Mouse (Mus musculus): ENCODE measurements around the gene Lyz2. TPM values are rescaled to one million over a fixed set of nuclear protein-coding genes. Genes with fewer than 3 reads are reported as not detected.
"Not testable (repeated sequence)": the region's sequence is repeated elsewhere in the genome, so short reads cannot be mapped to it uniquely, and the experiment has no call there.

Gene Lyz2
- 1 to 10 TPM; 6.7 to 7.6 TPM for total RNA-seq (2021)

GRCm38 (mm10) chr10:117282049-117282448 is at the start of gene Lyz2:
Gene Lyz2 (minus strand): TSS chr10:117282321.
- intact Hi-C loops (cut with DNase I) = no loop called here
- DNase-seq (ENCODE audit: extremely low spot score in 1 of 2, low spot score in 2 of 2) = no peak

- intact Hi-C loops (cut with DNase I) = loop anchor here (10.0 kb wide), 1 partner anchor 106 kb away; the partner anchor contains the start of gene Yeats4
These were observed 48.4 kb upstream of the Lyz2 start for GRCm38 (mm10) chr10:117330521-117330920.

GRCm38 (mm10) chr10:117323782-117324181 is 41.7 kb upstream of the Lyz2 start:
- DNase-seq (ENCODE audit: extremely low spot score in 1 of 2, low spot score in 2 of 2) = no peak
- intact Hi-C loops (cut with DNase I) = no loop called here

More at GRCm38 (mm10) chr10:117330521-117330920, 48.4 kb upstream of the Lyz2 start:
- DNase-seq (ENCODE audit: extremely low spot score in 1 of 2, low spot score in 2 of 2) = peak in 1 of 2 experiments; percentile 14

GRCm38 (mm10) chr10:117322630-117323029 is 40.5 kb upstream of the Lyz2 start:
- DNase-seq (ENCODE audit: extremely low spot score in 1 of 2, low spot score in 2 of 2) = no peak
- intact Hi-C loops (cut with DNase I) = no loop called here

GRCm38 (mm10) chr10:117320571-117320981 is 38.5 kb upstream of the Lyz2 start:
- DNase-seq (ENCODE audit: extremely low spot score in 1 of 2, low spot score in 2 of 2) = no peak
- intact Hi-C loops (cut with DNase I) = no loop called here

GRCm38 (mm10) chr10:117316391-117316790 is 34.3 kb upstream of the Lyz2 start:
- no peak for DNase-seq (ENCODE audit: extremely low spot score in 1 of 2, low spot score in 2 of 2)
- intact Hi-C loops (cut with DNase I) = no loop called here

GRCm38 (mm10) chr10:117313133-117313532 is 31.0 kb upstream of the Lyz2 start:
- no peak for DNase-seq (ENCODE audit: extremely low spot score in 1 of 2, low spot score in 2 of 2)
- intact Hi-C loops (cut with DNase I) = no loop called here

GRCm38 (mm10) chr10:117312168-117312567 is 30.0 kb upstream of the Lyz2 start:
- intact Hi-C loops (cut with DNase I) = no loop called here

GRCm38 (mm10) chr10:117304371-117304770 is 22.2 kb upstream of the Lyz2 start:
- DNase-seq (ENCODE audit: extremely low spot score in 1 of 2, low spot score in 2 of 2) = no peak
- intact Hi-C loops (cut with DNase I) = no loop called here

More at GRCm38 (mm10) chr10:117312168-117312567, 30.0 kb upstream of the Lyz2 start:
- no peak for DNase-seq (ENCODE audit: extremely low spot score in 1 of 2, low spot score in 2 of 2)

- DNase-seq (ENCODE audit: extremely low spot score in 1 of 2, low spot score in 2 of 2) = no peak
- intact Hi-C loops (cut with DNase I) = no loop called here
These were observed 19.6 kb upstream of the Lyz2 start for GRCm38 (mm10) chr10:117301688-117302087.

- no peak for DNase-seq (ENCODE audit: extremely low spot score in 1 of 2, low spot score in 2 of 2)
- intact Hi-C loops (cut with DNase I) = no loop called here
These were observed 17.9 kb upstream of the Lyz2 start for GRCm38 (mm10) chr10:117299901-117300520.

GRCm38 (mm10) chr10:117299106-117299505 is 17.0 kb upstream of the Lyz2 start:
- intact Hi-C loops (cut with DNase I) = no loop called here
- DNase-seq (ENCODE audit: extremely low spot score in 1 of 2, low spot score in 2 of 2) = no peak

GRCm38 (mm10) chr10:117298336-117298735 is 16.2 kb upstream of the Lyz2 start:
- no peak for DNase-seq (ENCODE audit: extremely low spot score in 1 of 2, low spot score in 2 of 2)
- intact Hi-C loops (cut with DNase I) = no loop called here

- DNase-seq (ENCODE audit: extremely low spot score in 1 of 2, low spot score in 2 of 2) = no peak
- intact Hi-C loops (cut with DNase I) = no loop called here
These were observed 10.6 kb upstream of the Lyz2 start, which contains the start of gene Lyz1 for GRCm38 (mm10) chr10:117292671-117293070. Gene Lyz1 (minus strand): TSS chr10:117292868.

GRCm38 (mm10) chr10:117290936-117291335 is 8.8 kb upstream of the Lyz2 start:
- DNase-seq (ENCODE audit: extremely low spot score in 1 of 2, low spot score in 2 of 2); intact Hi-C loops (cut with DNase I): not testable (repeated sequence)

GRCm38 (mm10) chr10:117290046-117290870 is 8.1 kb upstream of the Lyz2 start:
- intact Hi-C loops (cut with DNase I) = no loop called here
- DNase-seq (ENCODE audit: extremely low spot score in 1 of 2, low spot score in 2 of 2) = no peak

- DNase-seq (ENCODE audit: extremely low spot score in 1 of 2, low spot score in 2 of 2); intact Hi-C loops (cut with DNase I): not testable (repeated sequence)
These were observed 6.9 kb upstream of the Lyz2 start for GRCm38 (mm10) chr10:117289034-117289505.

GRCm38 (mm10) chr10:117288197-117289033 is 6.3 kb upstream of the Lyz2 start:
- intact Hi-C loops (cut with DNase I) = no loop called here
- no peak for DNase-seq (ENCODE audit: extremely low spot score in 1 of 2, low spot score in 2 of 2)

Measured in left cerebral cortex, postnatal 10 days (tissue).